Mouse (Mus musculus): ENCODE measurements around the gene Rfc1.

- TF ChIP-seq POLR2A (IDR thresholded peaks at IDR 0.05; ENCODE audit: low read depth, low read length) (no peak), CTCF (IDR thresholded peaks at IDR 0.05; ENCODE audit: extremely low read depth, insufficient read depth, insufficient read length, insufficient replicate concordance) (no peak)
Observed at GRCm38 (mm10) chr5:65319176-65319575, 16.3 kb downstream of the Rfc1 start.
